Mouse (Mus musculus) embryo, embryonic 10.5 days (tissue): ENCODE measurements around the gene Selenon.

Experiments
- DNase-seq: peaks from one replicate; pipeline ENCODE4 v3.0.0-alpha.2; 2015; ENCODE audit warnings: low spot score

The Selenon gene

DNA sequence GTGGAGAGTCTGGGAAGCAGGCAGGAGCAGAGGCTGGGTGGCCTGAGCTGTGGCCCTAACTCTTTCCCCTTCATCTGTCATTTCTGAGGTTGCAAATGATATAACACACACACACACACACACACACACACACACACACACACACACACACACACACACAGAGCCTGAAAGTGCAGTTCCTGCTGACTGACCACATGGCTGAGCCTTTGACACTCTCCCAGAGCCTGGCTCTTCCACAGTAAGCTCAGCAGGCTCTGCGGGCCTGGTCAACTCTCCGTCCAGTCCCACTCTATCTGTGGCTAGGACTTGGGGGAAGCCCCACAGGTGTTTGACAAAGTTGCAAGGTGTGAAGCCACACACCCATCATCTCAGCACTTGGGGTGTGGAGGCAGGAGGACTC is 25.3 kb upstream of the Selenon start:
- no peak for DNase-seq

DNA sequence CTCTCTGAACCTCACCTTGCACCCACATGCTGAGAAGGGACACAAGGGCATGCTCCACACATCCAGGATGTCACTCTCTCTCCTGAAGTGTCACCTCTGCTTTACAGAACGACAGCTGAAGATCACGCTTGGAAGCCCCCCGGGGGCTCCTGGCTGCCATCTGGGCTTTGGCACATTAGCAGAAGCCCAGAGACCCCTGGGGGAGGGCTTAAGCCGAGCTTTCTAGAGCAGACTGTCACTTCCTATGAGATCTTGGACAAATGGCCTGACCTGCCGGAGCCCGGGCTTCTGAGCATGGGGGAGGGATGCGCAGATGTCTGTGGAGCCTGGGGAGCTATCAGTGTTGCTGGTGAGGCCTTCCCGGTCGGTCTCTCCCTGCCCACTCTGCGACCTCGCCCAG is 23.5 kb upstream of the Selenon start:
- peak; percentile 34 for DNase-seq

DNA sequence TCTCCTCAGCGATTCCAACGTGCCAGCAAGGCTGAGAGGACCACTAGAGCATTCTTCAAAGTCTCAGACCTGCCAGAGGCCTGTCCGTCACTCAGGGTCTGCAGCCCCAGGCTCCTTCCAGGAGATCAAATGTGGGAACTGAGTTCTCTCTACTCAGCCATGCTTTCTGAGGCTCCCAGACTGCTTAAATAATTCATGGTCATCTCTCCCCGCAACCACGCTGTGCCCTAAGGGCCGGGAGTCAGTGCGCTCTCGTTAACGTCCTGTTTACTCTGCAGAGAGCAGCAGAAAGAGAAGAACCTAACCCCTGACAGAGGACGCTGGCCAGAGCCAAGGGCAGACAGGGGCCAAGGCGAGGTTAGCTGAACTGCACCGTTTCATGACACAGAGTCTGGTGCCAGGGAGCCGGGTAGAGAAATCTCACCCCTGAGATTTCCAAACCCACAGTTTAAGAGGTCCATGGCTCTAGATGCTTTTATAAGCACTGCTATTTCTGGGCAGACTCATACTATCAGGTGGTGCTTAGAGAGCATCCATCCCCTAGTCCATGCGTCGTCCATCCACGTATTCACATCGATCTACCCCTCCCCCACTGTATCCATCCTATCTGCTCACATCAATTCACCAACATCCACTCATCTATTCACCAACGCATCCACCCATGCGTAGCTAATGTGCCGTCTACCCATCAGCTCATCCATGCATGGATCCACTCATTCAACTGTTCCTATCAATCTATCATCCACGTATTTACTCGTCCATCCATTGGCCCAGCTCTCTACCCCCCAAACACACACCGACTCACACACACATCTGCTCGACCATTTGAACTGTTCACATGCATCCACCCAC is 20.7 kb upstream of the Selenon start:
- DNase-seq: no peak

DNA sequence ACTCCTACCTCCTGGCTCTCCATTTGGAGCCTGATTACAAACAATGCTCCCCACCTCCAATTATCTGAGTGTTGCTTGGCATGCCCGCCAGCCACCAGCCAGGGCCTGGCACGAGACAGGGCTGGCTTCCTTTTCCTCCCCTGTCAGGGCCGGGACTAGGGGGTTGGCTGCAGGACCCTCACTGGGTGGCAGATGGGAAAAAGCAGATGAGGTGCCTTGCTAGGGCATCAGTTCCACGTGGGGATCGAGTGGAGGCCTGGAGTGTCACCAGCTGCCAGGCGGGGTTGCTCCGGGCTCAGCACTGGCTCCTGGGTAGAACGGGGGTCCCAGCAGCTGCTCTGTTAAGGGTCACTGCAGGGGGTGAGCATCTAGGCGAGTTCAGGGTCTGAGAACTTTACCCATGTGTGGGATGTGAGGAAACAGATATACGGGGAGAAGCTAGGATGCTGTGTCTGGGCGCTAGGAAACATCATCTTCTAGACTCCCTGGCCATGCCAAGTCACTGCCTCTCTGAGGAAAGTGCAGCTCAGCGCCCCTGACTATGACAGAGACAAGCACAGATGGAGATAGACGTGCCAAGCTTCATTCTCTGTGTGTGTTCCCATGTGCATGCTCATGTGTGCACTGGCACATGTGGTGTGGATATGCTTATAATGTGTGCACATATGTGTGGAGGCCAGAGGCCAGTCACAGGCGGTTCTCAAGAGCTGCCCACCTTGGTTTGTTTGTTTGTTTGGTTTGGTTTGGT is 18.9 kb upstream of the Selenon start:
- DNase-seq: no peak

DNA sequence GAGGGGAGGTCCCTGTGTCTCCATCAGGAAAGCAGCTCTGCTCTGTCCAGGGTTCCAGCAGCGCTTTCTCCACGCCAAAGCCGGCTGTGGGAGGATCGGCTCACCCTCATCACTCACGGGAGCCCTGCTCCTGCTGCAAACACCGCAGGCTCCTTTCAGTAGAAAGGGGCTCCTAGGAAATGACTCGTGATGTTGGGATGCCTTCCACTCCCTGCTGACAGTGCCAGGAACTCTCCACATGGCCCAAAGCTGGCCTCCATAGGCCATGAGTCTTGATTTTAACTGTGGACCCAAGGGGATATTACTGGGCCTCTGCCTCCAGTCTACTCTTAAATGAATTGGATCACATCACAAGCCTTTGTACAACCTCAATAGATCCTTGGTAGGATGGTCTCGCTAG is 17.9 kb upstream of the Selenon start:
- DNase-seq: no peak

DNA sequence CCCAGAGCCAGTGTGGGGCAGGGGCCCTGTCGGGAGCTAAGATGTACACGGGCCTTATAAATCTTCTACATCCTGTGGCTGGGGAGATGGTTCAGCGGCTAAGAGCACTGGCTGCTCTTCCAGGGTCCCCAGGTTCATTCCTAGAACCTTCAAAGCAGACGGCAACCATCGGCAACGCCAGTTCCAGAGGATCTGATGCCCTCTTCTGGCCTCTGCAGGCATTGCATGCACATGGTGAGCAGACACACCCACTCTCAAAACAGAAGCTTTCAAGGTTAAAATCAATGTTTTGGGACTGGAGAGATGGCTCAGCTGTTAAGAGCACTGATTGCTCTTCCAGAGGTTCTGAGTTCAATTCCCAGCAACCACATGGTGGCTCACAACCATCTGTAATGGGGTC is 17.2 kb upstream of the Selenon start:
- peak; percentile 31 for DNase-seq

DNA sequence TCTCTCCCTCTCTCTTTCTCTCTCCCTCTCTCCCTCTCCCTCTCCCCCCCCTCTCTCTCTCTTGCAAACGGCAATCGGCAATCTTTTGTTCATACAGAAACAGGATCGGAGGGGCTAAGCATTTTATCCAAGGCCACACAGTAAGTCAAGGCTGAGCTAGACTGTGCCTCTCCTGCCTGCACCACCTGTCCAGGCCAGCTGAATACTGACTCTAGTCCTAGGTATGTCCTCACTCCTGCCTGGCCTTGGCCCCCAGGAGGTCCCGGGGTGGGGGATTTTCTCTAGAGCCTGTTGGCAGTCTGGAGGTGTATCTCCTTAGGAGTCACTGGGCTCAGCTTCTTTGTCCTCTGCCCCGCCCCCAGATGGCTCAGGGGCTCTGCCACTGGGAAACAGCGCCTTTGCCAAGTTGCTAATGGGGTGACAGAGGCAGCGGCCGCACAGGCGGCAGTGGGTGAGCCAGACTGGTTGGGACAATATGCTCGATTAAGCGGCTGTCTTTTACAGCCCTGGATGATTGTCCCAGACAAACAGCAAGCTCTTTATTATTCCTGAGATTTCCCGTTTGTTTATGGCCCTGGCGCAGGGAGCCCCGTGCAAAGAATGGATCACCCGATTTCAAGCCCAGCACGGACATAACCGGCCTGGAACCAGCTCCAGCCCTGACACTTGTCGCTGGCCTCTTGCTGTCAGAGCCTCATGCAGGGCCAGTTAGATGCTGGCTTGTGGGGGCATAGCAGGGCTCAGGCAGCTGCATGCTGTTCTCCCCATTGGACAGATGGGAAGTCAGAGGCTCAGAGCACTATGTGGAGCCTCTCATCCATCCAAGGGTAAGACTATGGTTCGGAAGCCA is 15.6 kb upstream of the Selenon start:
- DNase-seq: no peak

DNA sequence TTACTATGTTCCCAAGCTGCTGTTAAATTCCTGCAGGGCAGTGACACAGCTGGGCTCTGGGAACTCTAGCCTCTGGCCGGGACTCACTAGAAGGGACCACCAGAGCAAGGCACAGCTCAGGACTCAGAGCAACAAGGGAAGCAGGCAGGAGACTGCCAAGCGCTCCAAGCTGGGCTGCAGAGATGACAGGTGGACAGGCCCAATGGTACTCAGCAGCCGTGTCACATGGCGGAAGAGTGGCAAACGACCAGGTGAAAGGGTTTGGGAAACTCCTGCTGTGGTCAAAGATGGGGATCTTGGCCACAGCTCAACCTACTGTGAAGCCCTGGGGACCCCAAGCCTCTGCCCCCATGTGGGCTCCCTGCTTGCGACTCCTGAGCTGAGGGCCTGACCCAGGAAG is 12.1 kb upstream of the Selenon start:
- DNase-seq: no peak

DNA sequence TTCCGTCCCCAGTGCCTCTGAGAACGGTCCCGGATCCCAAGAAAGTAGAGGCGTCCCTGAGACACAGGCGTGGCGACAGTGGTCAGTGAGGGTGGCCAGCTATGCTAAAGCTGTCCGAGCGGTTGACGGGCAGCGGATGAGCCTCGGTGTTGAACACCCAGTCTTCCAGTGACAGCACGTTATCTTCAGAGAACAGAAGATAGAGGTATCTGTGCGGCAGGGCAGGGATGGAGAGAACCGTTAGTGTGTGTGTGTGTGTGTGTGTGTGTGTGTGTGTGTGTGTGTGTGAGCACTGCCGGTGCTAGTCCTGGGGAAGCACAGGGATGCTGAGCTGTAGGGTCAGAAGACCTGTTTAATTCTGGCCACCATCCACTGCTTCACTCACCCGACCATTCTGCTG is 11.7 kb upstream of the Selenon start:
- no peak for DNase-seq

DNA sequence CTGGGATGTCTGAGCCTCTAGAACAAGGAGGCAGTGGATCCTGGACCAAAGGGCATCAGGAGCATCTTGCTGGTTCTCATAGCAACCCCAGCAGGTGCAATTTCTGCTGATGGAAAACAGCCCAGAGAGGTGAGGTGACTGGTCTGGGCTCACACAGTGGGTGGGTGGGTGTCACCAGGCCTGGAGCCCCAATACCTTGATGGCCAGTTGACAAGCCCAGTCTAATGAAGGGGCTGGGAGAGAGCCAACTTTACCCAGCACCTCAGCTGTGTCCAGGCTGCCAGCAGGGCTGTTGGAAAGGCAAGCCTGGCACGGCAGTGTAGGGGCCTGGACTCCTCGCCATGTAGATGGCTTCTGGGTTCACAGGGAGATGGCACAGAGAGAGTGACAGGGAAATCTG is 10.0 kb upstream of the Selenon start:
- no peak for DNase-seq

DNA sequence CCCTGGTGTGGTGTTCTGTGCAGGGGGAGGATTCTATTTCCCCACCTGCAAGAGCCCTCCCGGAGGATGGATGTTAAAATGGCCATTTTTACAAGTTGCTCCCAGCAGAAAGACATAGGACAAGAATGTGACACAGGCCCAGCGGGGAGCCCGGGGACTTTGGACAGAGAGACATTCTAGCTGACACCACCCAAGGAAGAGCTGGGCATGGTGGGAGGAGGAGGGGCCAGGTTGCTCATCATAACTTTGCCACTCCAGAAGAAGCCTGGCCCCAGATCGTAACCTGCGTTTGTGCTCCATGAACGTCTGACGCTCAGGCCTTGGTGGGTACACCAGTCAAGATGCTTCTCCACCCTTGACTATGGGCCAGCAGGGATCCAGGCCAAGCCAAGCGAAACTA is 8.7 kb upstream of the Selenon start:
- DNase-seq: no peak

DNA sequence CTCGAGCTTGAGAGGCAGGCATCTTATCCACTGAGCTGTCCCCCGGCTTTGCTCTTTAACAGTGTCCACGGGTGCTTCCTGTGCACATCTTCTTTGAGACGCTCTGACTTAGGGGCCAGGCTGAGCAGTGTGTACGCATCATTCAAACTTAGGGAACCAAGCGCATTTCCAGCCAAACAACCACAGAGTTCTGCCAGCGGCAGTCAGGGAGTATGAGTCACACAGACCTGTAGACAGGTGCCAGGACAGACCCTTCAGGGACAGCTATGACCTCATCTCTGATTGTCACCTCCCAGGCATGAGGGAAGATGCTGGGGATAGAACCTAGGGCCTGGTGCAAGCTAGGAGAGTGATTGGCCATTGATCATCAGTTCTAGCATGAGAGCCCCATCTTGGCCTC is 7.2 kb upstream of the Selenon start:
- DNase-seq: no peak

DNA sequence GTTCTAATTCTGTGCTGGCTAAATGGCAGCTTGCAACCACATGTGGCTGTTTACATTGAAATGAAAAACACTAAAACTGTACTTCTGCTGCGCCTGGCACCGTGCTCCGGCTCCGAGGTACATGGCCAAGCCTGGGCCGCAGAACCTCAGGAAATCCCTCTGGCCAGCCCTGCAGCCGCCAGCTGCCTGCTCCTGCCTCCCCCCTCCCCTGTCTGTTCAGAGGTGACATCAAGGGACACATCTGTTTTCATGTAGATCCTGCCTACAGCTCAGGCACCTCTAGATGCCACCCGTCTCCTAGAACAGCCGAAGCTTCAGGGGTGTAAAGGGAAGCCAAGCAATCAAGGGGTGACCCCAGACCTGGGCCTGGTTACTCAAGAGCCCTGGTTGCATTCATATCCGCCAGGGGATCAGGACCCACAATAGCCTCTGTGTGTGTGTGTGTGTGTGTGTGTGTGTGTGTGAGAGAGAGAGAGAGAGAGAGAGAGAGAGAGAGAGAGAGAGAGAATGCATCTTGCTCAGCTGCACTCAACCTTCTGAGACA is 6.7 kb upstream of the Selenon start:
- no peak for DNase-seq

DNA sequence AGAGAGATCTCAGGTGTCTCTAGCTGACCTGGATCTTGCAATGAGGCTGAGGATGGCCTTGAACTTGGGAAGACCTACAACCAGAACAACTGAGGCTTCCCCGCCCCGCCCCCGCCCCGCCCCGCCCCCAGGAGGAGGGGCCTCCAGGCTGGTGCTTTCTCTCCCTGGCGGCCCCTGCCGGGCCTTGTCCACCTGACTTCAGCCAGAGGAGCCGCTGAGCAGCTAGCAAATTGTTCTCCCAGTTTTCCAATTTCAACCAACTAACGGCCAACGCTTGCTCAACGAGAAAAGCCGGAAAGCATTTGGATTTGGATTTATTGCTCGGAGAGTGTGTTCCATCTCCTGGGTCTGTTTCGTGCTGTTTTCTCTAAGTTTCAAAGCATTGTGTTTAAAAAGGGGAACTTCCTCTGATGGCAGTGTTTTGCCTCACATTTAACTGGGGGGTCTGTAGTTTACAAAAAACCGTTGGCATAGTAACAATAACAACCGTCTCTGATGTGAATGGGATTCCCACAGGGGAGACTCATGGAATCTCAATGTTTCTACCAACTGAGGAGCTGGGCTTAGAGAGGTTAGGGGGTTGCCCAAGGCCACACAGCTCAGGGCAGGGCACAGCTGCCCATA is 5.8 kb upstream of the Selenon start:
- DNase-seq: peak; percentile 50

DNA sequence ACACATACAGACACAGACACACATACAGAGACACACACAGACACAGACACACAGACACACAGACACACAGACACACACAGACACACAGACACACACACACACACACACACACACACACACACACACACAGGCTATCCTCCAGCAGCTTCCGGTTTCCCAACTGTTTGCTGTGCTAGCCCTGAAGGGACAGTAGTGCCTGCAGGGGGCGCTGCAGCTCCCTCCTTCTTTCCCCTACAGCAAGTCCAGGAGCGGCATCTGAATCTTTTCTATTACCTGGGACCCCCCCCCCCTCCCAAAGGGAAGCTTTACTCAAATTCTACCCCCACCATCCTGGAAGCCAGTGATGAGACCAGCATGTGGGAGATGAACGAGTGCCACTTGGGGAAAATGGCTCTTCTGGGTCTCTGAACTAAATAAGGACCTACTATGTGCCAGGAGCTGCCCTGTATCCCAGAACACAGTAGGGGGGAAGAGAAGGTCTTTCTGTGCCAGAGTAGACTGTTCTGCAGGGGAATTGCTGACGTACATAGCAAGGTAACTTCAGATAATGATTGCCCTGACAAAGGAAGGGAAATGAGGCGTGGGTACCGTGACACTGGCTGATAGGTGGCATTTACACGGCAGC is 4.1 kb upstream of the Selenon start:
- peak; percentile 55 for DNase-seq

DNA sequence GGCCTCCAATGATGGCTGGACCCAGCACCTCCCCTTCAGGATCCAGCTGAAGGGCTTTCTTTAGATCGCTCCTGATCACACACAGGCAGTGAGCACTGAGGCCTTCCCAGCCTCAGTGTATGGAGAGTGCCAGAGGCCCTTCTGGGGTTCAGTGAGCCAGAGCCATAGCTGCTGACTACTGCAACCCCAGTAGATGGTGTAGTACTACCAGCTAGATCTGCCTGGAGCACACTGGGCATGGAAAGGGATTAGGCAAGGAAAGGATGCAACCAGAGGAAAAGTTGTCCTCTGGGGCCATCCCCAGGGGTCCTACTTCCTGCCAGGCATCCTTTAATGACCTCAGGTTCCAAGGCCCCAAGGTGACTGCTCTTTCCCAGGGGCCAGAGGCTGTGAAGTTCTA is 1.7 kb upstream of the Selenon start:
- no peak for DNase-seq

DNA sequence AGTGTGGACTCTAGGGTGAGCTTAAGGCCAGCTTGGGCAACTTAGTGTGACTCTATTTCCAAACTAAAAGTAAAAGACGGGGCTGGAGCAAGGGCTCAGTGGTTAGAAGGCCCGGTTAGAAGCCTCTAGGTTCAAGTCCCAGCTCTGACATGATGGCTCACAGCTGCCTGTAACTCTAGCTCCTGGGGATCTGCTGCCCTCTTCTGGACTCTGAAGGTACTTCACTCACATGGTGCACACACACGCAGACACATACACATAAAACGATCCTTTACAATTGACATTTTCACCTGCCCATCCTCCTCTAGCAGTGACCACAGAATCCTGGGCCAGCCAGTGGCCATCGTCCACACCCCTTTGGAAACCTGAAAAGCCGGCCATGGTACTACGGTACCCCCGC is 2.1 kb downstream of the Selenon start:
- DNase-seq: no peak

DNA sequence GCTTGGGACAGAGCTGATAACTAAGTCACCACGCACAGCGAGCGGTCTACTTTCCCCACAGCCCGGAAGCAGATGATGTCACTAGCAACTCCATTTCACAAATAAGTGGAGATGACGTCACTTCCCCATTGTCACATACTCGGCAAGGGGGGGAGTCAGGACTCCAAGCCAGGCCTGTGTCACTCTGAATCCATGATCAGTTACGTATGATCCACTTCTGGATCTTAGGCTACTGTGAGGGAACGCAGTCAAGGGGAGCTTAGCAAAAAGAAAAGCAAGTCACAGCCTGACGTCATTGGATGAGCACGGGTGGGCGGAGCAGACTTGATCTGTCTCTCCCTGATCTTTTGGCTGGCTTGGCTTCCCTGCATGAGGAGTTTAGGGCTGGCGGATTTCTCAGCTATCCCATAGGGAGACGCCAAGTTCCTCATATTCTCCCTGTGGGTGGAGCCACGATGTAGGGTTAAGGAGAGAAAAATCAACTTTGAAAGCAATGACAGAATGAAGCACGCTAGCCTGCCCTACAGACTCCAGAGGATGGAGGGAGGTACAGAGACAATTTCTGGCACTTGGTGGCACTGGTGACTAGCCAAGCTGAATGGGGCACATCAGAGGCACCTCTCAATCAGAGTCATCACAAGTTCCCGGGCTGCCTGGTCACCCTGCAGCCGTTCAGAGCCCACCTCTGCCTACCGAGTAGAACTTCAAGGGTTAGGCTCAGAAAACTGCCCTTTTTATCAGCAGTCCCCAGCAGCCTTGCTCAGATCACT is 3.6 kb downstream of the Selenon start:
- no peak for DNase-seq

DNA sequence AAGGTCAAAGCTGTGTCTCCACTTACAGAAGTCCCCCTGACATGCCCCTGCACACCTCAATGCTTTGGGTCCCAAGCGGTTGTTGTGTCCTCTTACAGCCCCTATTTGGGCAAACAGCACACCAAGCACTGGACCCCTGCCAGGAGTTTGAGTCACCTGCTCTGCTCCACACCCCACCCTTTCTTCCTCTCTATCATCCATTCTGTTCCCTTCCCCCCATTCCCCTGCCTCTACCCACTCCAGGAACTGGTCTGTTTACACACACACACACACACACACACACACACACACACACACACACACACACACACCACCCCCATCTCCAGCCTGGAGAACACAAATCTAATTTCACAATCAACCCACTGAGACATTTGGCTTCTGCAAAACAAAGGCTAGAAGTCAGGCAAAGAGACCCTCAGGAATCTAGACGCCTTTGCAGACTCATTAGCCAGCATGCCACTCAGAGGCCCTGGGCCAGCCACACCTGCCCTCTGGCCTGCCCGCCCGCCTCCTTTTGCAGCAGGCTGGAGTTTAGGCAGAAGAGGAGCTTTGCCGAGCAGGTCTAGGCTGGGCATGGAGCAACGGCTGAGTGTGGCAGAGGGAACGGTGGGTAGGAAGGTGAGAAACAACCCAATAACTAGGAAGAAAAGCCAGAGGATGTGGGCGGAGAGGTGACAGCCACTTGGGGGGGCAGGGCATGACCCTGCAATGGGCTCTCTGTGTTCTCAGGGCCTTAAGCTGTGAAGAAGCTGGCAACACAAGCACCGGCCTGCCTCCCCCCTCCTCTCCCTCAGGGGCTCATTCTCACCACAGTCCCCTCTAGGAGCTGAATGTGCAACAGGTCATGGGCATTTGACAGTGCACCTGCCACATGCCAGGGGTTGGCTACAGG is 4.9 kb downstream of the Selenon start:
- no peak for DNase-seq

DNA sequence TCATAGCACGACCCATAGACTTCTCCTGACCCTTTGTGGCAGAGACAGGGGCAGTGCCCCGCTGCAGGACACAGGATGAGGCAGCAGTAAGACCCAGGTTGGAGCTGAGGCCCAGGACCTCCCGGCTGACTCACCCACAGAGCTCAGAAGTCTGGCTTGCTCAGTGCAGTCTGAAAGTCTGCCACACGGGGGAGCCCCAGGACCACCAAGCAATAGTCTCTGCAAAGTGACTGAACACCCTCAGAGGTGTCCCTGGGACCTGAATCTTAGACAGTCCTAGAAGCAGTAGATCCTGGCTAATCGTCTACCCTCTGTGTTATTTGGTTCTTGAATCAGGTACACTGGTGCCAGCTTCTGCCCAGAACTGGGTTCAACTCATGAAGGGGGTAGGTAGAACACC is 8.7 kb downstream of the Selenon start:
- peak; percentile 91 for DNase-seq
